Mouse (Mus musculus): ENCODE data around the gene Plxnb2. TPM values are rescaled to one million over a fixed set of nuclear protein-coding genes. Genes with fewer than 3 reads are reported as not detected.

Gene Plxnb2
- 26.2 and 31.9 TPM in 2 replicates for polyA plus RNA-seq (2015; fragmentation: Nextera tagmentation; extraction: Ambion mirVana)

DNA sequence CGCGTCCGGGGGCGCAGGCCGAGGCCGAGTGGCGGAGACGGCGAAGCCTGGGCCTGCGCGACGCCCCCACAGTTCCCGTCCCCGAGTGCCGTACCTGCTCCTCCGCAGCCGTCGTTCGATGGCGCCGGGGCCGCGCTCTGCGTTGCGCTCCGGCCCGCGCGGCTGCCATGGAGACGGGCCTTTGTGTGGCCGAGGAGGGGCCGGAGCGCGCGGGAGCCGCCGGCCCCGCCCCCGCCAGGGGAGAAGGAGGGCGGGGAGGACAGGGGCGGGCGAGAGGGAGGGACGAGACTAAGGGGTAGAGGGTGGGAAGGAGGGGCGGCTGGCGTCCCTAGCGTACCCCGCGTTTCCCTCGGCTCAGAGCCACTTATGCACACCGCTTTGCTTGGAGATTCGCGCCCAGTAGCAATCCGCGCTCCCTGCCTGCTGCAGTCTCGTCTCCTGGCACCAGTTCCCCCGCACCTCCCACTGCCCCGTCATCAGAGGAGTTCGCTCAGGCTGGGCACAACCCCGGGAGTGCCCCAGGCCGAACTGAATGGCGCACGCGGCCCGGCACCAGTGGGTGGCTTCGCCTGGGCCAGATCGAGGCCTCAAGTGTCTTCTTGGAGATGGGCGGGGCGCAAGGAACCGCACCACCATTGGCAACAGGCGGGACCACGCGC is at the start of gene Plxnb2:
Gene Plxnb2 (minus strand): TSS at position 218 of the 659 bp plus-strand sequence.
- H3K27ac ChIP-seq (ENCODE audit: low read length), result peak within 1 kb of the TSS; percentile 92
- H3K4me1 ChIP-seq (ENCODE audit: control insufficient read depth, low read depth, low read length), result peaks cover 25% of the 10 kb centered on the region
- WGBS (ENCODE audit: insufficient replicate concordance), result under 1% methylated on average over 61 of the region's 72 CpGs
- H3K36me3 ChIP-seq (ENCODE audit: control insufficient read depth, insufficient read depth), result no peaks in the 10 kb centered on the region
- peak within 1 kb of the TSS; percentile 62 for H3K4me3 ChIP-seq (ENCODE audit: low read depth, low read length)
- peak; percentile 71 for ATAC-seq (ENCODE audit: low read depth)
- peak within 1 kb of the TSS; percentile 42 for H3K9ac ChIP-seq (ENCODE audit: low read depth, low read length)
- H3K4me2 ChIP-seq (ENCODE audit: low read depth, low read length), result peak within 1 kb of the TSS; percentile 54
- H3K9me3 ChIP-seq (replicated peaks; ENCODE audit: control insufficient read depth, low read length), result no peaks in the 10 kb centered on the region
- peaks cover 35% of the 10 kb centered on the region for H3K27me3 ChIP-seq (ENCODE audit: control insufficient read depth, insufficient read depth, low read depth, low read length)

GRCm38 (mm10) chr15:89215611-89216233 is 35.1 kb upstream of the Plxnb2 start:
- ATAC-seq (ENCODE audit: low read depth), result peak; percentile 66
- peak overlapping the region; percentile 19 for H3K9ac ChIP-seq (ENCODE audit: low read depth, low read length)
- no peaks in the 10 kb centered on the region for H3K27me3 ChIP-seq (ENCODE audit: control insufficient read depth, insufficient read depth, low read depth, low read length)
- H3K4me3 ChIP-seq (ENCODE audit: low read depth, low read length), result peak overlapping the region; percentile 37
- H3K4me2 ChIP-seq (ENCODE audit: low read depth, low read length), result peak overlapping the region; percentile 71
- peak overlapping the region; percentile 87 for H3K27ac ChIP-seq (ENCODE audit: low read length)
- H3K4me1 ChIP-seq (ENCODE audit: control insufficient read depth, low read depth, low read length), result peaks cover 38% of the 10 kb centered on the region
- H3K9me3 ChIP-seq (replicated peaks; ENCODE audit: control insufficient read depth, low read length), result no peaks in the 10 kb centered on the region
- peaks cover 8% of the 10 kb centered on the region; the same call in 1 of the 2 replicates for H3K36me3 ChIP-seq (ENCODE audit: control insufficient read depth, insufficient read depth)
- WGBS (ENCODE audit: insufficient replicate concordance), result 24% methylated on average over 2 of the region's 2 CpGs

DNA sequence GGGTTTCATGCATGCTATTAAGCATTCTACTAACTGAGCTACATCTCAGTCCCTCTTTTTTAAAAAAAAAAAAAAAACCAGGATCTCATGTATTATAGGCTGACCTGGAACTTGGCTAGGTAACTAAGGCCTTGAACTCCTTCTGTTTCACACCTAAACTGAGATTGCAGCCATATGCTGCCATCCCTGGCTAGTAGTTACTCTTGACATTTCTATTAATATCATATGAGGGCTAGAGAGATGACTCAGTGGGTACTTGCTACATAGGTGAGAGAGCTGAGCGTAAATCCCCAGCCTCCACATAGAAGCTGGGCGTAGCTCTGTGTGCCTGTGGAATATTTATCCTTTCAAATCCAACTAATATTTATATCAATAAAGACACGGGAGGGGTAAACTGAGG is 34.4 kb upstream of the Plxnb2 start:
- Histone ChIP-seq H3K9me3 (replicated peaks; ENCODE audit: control insufficient read depth, low read length) (no peaks in the 10 kb centered on the region), H3K4me3 (ENCODE audit: low read depth, low read length) (peak overlapping the region; percentile 37; the same call in 1 of the 2 replicates), H3K27ac (ENCODE audit: low read length) (peak overlapping the region; percentile 87), H3K36me3 (ENCODE audit: control insufficient read depth, insufficient read depth) (peaks cover 8% of the 10 kb centered on the region; the same call in 1 of the 2 replicates), H3K9ac (ENCODE audit: low read depth, low read length) (no peak overlapping the region), H3K27me3 (ENCODE audit: control insufficient read depth, insufficient read depth, low read depth, low read length) (no peaks in the 10 kb centered on the region), H3K4me2 (ENCODE audit: low read depth, low read length) (peak overlapping the region; percentile 71), H3K4me1 (ENCODE audit: control insufficient read depth, low read depth, low read length) (peaks cover 42% of the 10 kb centered on the region)
- WGBS (ENCODE audit: insufficient replicate concordance), result 80% methylated on average over 3 of the region's 3 CpGs
- no peak for ATAC-seq (ENCODE audit: low read depth)

DNA sequence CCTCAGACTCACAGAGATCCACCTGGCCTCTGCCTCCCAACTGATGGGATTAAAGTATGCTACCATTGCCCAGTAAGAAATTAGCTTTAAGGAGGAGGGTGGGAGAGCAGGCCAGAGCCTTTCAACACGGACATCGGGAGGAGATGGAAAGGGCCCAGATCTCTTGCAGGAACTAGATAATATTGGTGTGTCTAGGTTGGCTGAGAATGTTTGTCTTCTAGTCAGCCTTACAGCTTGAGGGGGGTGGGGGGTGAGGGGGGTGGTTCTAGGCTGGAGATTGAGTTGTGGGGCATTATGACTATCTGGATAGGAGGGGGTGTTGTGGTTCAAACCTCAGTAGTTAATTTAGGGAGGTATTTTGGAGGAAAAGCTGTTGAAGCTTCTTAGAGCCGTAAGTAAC is 32.9 kb upstream of the Plxnb2 start:
- Histone ChIP-seq H3K9me3 (replicated peaks; ENCODE audit: control insufficient read depth, low read length) (no peaks in the 10 kb centered on the region), H3K9ac (ENCODE audit: low read depth, low read length) (peak overlapping the region; percentile 44; the same call in 1 of the 2 replicates), H3K27me3 (ENCODE audit: control insufficient read depth, insufficient read depth, low read depth, low read length) (no peaks in the 10 kb centered on the region), H3K36me3 (ENCODE audit: control insufficient read depth, insufficient read depth) (peaks cover 8% of the 10 kb centered on the region; the same call in 1 of the 2 replicates), H3K27ac (ENCODE audit: low read length) (peak overlapping the region; percentile 95), H3K4me3 (ENCODE audit: low read depth, low read length) (peak overlapping the region; percentile 98), H3K4me2 (ENCODE audit: low read depth, low read length) (peak overlapping the region; percentile 71), H3K4me1 (ENCODE audit: control insufficient read depth, low read depth, low read length) (peaks cover 42% of the 10 kb centered on the region)
- no peak for ATAC-seq (ENCODE audit: low read depth)
- 37% methylated on average over 3 of the region's 3 CpGs for WGBS (ENCODE audit: insufficient replicate concordance)

- Histone ChIP-seq H3K9ac (ENCODE audit: low read depth, low read length) (peak overlapping the region; percentile 100), H3K4me1 (ENCODE audit: control insufficient read depth, low read depth, low read length) (peaks cover 42% of the 10 kb centered on the region), H3K27ac (ENCODE audit: low read length) (peak overlapping the region; percentile 95)
Measured at GRCm38 (mm10) chr15:89212495-89212894, 31.9 kb upstream of the Plxnb2 start.

DNA sequence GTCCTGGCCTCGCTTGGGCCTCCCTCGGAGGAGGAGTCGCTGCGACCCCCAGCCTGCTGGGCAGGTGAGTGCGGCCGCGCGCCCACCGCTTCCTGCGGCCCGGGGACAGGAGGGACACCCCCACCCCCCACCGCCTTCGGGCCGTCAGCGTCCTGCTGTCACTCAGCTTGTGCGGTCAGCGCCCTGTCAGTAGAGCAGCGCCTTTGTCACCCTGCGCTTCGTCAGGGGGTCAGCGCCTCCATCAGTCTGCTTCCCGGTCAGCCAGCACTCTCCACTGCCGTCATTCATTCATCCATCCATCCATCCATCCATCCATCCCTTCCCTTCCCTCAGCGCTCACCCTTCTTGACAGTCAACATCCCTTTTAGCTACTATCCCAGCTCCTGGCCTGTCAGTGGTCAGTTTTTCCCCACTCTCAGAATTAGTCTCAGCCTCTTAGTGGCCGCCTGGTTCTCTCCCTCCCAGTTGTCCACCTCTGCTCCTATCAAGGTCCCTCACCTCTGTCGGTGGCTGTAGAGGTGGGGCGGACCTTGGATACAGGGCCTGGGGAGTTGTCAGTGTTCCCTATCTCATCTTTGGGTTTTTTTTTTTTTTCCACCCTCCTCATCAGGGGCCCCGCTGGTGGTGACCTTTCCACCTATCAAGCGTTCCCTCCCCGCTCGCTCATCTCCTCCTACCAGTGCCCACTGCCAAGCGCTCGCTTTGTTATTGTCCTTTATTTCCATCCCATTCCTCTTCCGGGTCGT is 31.3 kb upstream of the Plxnb2 start:
- H3K4me2 ChIP-seq (ENCODE audit: low read depth, low read length), result peak overlapping the region; percentile 71
- whole genome bisulfite sequencing (ENCODE audit: insufficient replicate concordance), result 2% methylated on average over 35 of the region's 35 CpGs
- no peaks in the 10 kb centered on the region for H3K9me3 ChIP-seq (replicated peaks; ENCODE audit: control insufficient read depth, low read length)
- ATAC-seq (ENCODE audit: low read depth), result peak; percentile 59
- H3K4me1 ChIP-seq (ENCODE audit: control insufficient read depth, low read depth, low read length), result peaks cover 42% of the 10 kb centered on the region
- H3K9ac ChIP-seq (ENCODE audit: low read depth, low read length), result peak overlapping the region; percentile 100
- peak overlapping the region; percentile 95 for H3K27ac ChIP-seq (ENCODE audit: low read length)
- peak overlapping the region; percentile 98 for H3K4me3 ChIP-seq (ENCODE audit: low read depth, low read length)
- H3K36me3 ChIP-seq (ENCODE audit: control insufficient read depth, insufficient read depth), result peaks cover 6% of the 10 kb centered on the region; the same call in 1 of the 2 replicates
- H3K27me3 ChIP-seq (ENCODE audit: control insufficient read depth, insufficient read depth, low read depth, low read length), result no peaks in the 10 kb centered on the region

More at GRCm38 (mm10) chr15:89212495-89212894, 31.9 kb upstream of the Plxnb2 start:
- Histone ChIP-seq H3K36me3 (ENCODE audit: control insufficient read depth, insufficient read depth) (peaks cover 8% of the 10 kb centered on the region; the same call in 1 of the 2 replicates), H3K4me3 (ENCODE audit: low read depth, low read length) (peak overlapping the region; percentile 98), H3K27me3 (ENCODE audit: control insufficient read depth, insufficient read depth, low read depth, low read length) (no peaks in the 10 kb centered on the region), H3K9me3 (replicated peaks; ENCODE audit: control insufficient read depth, low read length) (no peaks in the 10 kb centered on the region), H3K4me2 (ENCODE audit: low read depth, low read length) (peak overlapping the region; percentile 71)
- 50% methylated on average over 6 of the region's 6 CpGs for WGBS (ENCODE audit: insufficient replicate concordance)
- ATAC-seq (ENCODE audit: low read depth), result no peak

DNA sequence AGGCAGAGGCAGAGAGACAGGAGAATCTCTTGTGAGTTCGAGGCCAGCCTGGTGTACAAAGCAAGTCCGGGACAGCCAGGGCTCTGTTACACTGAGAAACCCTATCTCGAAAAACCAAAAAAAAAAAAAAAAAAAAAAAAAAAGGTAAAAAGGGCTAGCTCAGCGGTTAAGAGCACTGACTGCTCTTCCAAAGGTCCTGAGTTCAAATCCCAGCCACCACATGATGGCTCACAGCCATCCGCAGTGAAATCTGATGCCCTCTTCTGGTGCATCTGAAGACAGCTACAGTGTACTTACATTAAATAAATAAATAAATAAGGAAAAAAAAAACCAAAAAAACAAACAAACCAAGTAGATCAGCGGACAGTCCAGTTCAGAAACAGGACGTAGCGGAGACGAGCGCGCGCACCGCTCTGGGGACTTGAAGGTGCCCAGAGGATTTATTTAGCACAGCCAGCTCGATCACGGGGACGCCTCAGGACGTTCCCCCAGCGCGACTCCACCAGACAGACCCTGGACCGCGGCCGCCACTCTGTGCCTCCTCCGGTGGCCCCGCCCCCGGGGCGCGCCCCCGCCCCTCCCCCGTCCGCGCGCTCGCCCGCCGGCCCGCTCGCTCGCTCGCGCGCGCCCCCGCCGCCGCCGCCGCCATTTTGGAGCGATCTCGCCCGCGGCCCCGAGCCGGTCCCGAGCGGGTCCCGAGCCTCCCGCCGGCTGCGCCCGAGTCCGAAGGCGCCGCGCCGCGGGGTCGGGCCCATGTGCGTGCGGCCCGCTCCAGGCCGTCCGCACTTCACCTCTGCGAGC is 30.5 kb upstream of the Plxnb2 start, which contains the start of gene Ppp6r2:
Gene Ppp6r2 (plus strand): TSS at position 639 of the 801 bp plus-strand sequence.
- H3K27ac ChIP-seq (ENCODE audit: low read length), result peak within 1 kb of the TSS; percentile 95
- H3K36me3 ChIP-seq (ENCODE audit: control insufficient read depth, insufficient read depth), result no peaks in the 10 kb centered on the region
- H3K9me3 ChIP-seq (replicated peaks; ENCODE audit: control insufficient read depth, low read length), result no peaks in the 10 kb centered on the region
- H3K9ac ChIP-seq (ENCODE audit: low read depth, low read length), result peak within 1 kb of the TSS; percentile 100
- WGBS (ENCODE audit: insufficient replicate concordance), result 3% methylated on average over 49 of the region's 73 CpGs
- peaks cover 37% of the 10 kb centered on the region for H3K4me1 ChIP-seq (ENCODE audit: control insufficient read depth, low read depth, low read length)
- peak; percentile 73 for ATAC-seq (ENCODE audit: low read depth)
- peak within 1 kb of the TSS; percentile 98 for H3K4me3 ChIP-seq (ENCODE audit: low read depth, low read length)
- H3K4me2 ChIP-seq (ENCODE audit: low read depth, low read length), result peak within 1 kb of the TSS; percentile 73
- no peaks in the 10 kb centered on the region for H3K27me3 ChIP-seq (ENCODE audit: control insufficient read depth, insufficient read depth, low read depth, low read length)
